Mouse (Mus musculus): Measurements from ENCODE around the gene Fth1. TPM values are rescaled to one million over a fixed set of nuclear protein-coding genes. Genes with fewer than 3 reads are reported as not detected.
A peak's percentile ranks its signal among the peaks of the same experiment; 100 is the strongest.
"Not testable (repeated sequence)": the region's sequence is repeated elsewhere in the genome, so short reads cannot be mapped to it uniquely, and the experiment has no call there.

Gene Fth1
- 3,721 and 5,002 TPM in 2 replicates for polyA plus RNA-seq (2012; rRNA removed)

DNA sequence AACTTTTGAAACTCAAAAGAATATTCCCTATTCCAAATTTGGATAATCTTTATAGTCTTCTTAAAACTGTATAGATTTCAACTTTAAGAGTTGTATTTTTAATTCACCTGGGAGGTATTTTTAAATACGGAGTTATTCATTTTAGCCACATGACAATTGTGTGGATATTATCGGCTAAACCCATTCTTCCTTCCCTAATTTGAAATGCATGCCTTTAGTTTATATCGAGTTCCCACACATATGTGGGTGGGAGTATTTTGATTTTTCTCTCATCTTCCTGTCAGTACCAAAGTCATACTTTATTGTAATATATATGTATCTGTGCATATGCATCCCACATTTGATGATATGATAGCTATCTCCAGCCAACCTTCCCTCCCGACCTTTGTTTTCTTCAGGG is at the start of gene Fth1:
Fth1 (plus strand) TSS at position 341 of the 400 bp plus-strand sequence.
- no peak for DNase-seq (ENCODE audit: extremely low spot score in 1 of 2, low spot score in 1 of 2)

DNA sequence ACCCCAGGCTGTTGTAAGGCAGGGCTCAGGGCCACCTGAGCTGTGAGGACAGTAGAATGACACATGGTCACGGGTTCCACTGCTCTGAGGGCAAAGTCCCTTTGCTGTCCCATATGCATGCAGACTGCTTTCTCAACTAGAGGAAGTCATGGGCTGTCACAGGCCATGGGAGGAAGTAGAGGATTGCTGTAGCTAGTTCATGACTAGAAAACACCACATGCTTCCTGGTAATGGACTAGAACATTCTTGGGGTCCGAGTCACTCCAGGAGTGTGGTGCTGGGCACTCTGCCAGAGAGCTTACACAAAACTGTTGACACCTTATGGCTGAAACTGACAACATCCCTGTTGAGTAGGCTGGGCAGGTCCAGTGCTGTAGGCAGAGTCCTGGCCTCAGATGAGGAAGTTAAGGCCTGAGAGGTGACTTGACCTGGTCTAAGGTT is 49.2 kb upstream of the Fth1 start:
- DNase-seq (ENCODE audit: extremely low spot score in 1 of 2, low spot score in 1 of 2), result not testable (repeated sequence)

DNA sequence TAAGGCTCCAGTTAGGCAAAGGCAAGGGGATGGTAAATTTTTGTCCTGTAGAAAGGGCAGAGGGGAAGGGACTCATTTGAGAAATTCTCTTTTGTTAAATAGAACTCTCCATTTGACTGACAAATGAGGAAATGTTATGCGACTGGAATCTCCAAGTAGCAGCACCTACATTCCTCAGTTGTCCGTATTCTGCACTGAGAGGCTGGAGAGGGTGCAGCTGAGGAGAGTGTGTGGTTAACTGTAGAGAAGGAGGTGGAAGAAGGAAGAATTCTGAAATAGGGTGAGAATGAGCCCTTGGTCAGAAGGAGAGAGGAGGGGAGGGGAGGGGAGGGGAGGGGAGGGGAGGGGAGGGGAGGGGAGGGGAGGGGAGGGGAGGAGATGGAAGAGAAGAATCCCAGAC is 46.5 kb upstream of the Fth1 start:
- no peak for DNase-seq (ENCODE audit: extremely low spot score in 1 of 2, low spot score in 1 of 2)

DNA sequence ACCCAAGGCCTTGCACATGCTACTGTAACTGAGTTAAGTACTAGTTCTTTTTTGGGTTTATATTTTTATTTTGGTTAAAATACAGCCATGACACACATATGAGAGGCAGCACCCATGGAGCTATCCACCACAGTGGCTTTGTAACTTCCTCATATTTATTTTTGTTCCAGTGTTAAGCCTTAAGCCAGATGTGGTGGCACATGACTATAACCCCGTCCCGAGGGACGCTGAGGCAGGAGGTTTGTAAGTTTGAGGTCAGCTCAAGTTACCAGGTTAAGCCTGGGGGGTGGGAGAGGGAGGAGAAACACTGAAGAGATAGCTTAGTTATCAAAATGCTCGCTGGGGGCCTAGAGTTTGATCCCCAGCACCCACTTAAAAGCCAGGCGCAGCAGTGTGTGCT is 43.8 kb upstream of the Fth1 start:
- no peak for DNase-seq (ENCODE audit: extremely low spot score in 1 of 2, low spot score in 1 of 2)

DNA sequence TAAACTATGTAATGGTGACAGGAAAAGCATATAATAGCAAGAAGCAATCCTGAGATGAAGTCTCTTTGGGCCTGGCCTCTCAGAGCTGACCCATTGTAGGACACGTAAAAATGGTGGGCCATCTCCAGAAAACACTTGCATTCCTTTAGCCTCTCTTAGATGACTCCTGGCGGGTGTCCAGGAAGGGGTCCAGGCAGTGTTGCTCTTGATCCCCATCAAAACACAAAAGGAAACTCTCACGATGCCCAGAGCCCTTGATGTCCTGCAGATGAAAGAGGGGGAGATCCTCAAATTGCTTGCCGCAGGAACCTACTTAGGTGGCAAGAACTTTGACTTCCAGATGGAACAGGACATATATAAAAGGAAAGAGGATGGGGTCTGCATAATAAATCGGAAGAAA is 43.0 kb upstream of the Fth1 start:
- no peak for DNase-seq (ENCODE audit: extremely low spot score in 1 of 2, low spot score in 1 of 2)

DNA sequence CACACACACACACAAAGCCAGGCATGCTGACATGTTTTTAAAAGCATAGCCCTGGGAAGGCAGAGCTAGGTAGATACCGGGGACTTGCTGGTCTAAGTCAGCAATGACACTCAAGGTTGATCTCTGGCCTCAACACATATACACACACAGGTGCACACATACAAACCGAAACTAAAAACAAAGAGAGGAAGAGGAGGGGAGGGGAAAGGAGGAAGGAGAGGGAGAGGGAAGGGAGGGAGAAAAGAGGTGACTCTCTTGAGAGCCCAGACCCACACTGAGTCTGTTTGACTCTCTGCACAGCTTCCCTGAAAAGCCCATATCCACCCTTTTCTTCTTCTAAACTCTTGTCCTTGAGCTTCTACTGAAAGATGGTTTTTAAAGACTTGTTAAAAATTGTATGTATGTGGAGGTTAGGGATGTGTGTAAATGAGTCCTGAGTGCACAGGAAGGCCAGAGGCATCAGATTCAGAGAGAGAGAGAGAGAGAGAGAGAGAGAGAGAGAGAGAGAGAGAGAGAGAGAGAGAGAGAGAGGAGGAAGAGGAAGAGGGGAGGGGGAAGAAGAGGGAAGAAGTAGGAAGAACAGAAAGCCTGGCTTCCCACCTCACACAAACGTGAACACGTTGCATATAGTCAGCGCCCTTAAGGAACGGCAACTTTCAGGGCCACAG is 42.1 kb upstream of the Fth1 start:
- no peak for DNase-seq (ENCODE audit: extremely low spot score in 1 of 2, low spot score in 1 of 2)

DNA sequence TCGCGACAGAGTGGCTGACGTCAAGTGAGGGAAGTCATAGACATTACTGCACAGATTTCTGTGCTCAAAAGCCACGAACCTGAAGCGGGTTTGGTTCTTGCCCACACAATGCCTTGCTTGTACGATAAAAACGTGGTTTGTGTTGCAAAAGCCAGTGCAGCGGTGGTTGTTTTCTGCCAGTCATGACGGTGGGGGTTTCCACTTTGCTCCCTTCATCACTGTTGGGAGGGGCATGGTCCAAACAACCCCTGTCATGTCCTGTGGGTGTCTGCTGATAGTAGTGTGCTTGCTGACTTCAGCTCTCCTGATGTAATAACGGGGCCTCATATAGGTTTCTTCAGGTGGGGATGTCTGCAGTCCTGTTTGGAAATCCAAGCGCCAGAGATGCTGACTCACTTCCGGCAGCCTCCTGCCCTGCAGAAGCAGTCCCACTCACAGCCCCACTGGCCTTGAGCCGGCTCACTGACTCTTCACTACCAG is 41.5 kb upstream of the Fth1 start:
- DNase-seq (ENCODE audit: extremely low spot score in 1 of 2, low spot score in 1 of 2), result no peak

DNA sequence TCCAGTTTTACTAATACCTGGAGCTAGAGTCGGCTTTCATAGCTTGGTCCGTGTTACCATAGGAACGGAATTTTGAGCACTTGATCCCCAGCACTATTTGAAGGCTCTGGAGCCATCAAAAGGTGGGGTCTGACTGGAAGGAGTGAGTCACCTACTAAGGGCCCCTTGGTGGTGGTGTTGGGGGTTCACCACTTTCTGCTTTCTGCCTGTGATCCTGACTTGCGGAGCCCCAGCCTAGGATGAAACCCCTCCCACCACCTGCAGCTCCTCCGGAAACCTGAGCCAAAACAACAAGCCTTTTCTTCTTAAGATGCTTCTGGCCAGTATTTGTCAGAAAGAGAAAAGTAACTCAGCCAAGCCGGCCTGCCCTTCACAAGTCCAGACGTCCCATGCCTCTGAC is 40.6 kb upstream of the Fth1 start:
- DNase-seq (ENCODE audit: extremely low spot score in 1 of 2, low spot score in 1 of 2), result no peak

DNA sequence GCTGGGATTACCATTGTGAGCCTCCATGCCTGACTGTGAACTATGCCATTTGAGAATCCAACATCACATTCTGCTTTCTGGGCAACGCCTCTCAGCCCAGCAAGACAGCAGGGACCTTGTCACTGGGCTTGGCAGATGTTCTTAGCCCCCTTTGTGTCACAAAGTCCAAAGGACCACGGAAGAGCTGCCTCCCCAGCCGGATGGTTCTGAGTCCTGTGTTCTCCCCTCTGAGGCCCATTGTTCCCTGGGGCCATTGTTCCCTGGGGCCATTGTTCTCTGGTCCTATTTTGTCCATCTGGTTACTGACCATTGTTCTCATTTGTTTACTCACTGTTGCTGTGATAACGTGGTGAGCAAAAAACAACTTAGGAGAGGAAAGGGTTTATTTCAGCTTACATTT is 39.5 kb upstream of the Fth1 start:
- DNase-seq (ENCODE audit: extremely low spot score in 1 of 2, low spot score in 1 of 2), result no peak

DNA sequence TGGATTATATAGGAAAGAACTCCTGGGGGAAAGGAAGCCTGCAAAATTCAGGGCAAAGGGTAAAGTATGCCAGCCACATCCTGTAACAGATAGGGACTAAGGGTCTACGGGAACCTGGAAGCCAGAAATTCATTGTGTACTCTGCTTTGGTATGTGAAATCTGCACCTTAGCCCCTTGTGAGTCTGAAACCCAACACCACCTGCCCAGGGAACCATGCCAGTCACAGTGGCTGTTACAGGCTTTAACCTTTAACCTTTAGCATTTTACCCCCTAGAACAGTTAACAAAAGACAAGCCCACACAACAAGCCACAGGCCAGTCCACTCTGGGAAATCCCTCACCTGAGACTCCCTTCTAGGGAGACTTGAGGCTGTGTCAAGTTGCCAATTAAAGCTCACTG is 38.6 kb upstream of the Fth1 start:
- DNase-seq (ENCODE audit: extremely low spot score in 1 of 2, low spot score in 1 of 2), result no peak

DNA sequence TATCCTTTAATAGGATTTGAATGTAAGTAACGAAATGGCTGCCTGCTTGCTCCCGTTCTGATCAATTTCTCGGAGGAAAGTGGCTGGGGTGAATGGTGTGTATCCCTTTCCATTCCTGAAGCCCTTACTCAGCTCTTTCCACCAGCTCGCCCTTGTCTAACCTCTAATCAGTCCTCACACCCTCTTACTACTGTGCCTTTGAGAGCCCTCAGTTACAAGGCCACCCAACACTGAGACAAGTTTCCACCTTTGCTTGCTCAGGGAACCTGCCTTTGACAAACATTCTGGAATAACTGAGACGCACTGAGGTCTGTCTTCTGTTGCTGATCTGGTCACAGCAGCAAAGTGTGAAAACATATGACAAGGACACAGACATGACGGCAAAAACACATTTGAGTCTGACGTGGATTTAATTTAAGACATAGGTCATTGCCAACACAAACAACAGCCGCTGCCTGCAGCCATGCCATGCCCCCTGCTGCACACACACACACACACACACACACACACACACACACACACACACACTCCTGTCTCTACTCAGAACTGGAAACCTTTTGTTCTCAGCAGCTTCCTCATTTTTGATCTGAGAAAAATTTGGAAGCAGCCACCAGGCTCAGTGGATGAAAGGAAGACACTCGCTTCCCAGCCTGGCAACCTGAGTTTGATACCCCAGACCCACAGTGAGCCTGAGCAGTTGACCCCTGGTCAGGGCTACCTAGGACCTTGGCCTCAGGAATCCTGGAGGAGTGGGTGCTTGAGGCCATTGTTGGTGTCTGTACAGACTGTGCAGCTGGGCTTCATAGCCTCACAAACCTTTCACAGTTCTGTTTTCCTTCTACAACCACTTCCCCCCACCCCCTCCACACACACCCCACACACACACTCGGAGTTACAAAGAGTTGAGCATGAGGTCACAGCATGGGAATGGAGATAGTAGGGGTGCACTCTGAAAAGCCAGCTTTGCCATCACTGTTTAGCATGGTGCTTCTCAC is 37.6 kb upstream of the Fth1 start:
- no peak for DNase-seq (ENCODE audit: extremely low spot score in 1 of 2, low spot score in 1 of 2)

DNA sequence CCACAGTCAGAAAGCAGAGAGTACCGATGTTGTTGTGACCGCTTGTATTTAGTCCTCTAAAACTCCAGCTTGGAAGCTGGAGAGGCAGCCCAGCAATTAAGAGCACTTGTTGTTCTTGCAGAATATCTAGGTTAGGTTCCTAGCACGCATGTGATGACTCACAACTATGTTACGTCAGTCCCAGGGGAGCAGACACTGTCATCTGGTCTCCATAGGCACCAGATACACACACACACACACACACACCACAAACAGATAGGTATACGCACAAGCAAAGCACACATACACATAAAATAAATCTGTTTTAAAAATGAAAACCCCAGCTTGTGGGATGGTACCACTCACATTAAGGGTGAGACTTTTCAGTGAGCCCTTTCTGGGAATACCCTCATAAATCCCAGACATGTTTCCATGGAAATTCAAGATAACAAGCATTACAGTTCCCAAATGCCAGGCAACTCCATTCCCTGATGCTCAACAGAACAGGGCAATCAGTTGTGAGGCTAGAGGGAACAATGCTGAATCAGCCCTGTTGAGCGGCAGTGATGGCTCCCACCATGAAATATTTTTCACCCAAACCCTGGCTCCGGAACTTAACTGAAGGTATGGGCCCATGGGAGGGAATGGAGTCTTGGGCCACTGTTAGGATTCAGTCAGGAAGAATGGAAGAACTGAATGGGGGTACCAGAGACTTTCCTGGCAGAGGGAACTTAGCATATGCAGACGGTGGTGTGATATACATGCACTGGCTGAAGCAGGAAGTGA is 34.4 kb upstream of the Fth1 start:
- DNase-seq (ENCODE audit: extremely low spot score in 1 of 2, low spot score in 1 of 2), result peak in 1 of 2 experiments; percentile 27

DNA sequence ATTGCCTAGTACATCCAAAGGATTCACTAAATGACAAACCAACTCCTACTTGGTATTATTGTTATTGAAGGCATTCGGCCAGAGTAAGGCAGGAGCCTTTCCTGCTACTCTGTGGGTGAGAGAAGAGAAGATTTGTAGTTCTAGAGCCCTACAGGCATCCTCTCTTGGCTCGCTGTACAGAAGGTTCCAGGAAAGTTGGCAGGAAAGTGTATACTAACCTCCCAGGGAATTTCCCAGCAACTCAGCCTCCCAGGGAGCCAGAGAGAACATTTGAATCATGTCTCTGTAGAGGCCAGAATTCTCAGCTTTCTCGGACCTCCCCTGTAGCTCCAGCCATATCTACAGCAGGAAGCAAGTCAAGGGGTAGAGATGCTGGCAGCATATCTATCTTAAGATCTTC is 33.4 kb upstream of the Fth1 start:
- peak in 1 of 2 experiments; percentile 38 for DNase-seq (ENCODE audit: extremely low spot score in 1 of 2, low spot score in 1 of 2)

DNA sequence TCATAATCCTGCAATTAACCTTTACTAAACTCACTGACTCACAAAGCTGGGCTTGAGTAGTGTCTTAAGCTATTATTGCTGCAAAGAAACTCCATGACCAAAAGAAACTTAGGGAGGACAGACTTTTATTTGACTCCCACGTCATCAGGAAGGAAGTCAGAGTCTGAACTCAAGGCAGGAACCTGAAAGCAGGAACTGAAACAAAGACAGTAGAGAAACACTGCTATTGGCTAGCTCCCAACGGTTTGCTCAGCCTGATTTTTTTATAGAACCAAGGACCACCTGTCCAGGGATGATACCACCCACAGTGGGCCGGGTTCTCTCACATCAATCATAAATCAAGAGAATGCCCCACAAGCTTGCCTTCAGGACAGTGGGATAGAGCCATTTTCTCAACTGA is 28.0 kb upstream of the Fth1 start:
- DNase-seq (ENCODE audit: extremely low spot score in 1 of 2, low spot score in 1 of 2), result no peak

DNA sequence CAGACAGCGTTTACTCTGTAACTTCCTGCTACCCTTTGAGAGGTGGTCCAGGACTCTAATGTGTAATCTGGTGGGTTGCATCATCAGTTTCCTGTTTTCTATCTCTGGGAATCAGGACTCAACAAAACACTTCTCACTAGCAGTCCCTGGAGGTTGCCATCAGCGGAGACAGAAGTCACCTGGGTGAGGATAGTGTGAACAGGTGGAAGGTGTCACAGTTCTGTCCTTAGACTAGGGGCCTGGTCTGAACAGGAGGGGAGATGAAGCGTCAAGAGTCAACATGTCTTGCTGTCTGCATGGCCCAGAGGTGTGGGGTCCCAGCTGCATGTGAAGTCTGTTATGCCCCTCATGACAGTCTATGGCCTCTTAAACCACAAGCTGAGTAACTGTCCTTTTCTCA is 27.5 kb upstream of the Fth1 start:
- no peak for DNase-seq (ENCODE audit: extremely low spot score in 1 of 2, low spot score in 1 of 2)

DNA sequence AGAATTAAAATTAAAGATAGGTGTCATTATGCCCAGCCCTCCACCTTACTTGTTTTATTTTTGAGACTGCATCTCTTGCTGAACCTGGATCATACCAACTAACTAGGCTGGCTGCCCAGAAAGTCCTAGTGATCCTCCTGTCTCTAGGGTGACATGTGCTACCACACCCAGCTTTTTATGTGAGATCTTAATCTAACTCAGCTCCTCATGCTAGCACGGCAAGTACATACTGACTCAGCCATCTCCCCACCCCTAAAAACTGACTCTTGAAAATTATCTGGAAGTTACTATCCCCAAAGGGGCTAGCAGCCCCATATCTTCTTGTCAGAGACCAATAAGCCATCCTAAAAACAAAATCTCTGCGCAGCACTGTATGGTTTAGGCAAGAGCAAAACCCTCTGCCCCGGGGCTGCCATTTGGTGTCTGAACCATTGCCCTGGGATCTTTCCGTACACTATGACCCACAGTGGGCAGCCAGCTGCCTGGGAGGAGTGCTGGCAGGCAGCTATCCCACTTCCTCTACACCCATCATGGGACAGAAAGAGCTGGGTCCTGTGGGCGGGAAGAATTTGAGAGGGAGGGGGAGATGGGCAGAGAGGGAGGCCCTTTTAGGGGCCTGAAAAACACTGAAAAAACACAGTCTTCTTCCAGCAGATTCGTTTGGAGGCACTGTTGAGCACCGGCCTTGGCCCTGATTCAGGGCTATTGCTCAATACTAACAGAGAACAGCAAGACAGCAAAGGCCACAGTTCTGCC is 26.2 kb upstream of the Fth1 start:
- DNase-seq (ENCODE audit: extremely low spot score in 1 of 2, low spot score in 1 of 2), result peak; percentile 58 to 70

DNA sequence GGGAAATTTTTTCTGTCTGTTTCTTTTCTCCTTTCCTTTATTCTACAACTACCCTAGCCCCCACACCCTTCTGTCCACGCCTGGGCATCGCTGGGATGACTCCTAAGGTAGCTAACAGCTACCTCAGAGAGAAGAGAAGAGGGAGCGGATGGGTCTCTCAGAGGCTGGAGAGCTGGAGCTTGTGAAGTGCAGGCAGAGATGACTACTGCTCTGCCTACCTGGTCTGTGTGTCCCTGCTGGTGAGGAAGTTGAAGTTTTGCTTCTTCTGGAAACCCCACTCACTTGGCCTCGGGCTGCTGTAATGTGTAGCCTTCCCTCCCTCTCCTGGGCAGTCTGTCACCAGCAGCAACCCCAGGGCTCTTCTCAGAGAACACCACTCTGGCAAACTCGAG is 25.6 kb upstream of the Fth1 start:
- DNase-seq (ENCODE audit: extremely low spot score in 1 of 2, low spot score in 1 of 2), result no peak

DNA sequence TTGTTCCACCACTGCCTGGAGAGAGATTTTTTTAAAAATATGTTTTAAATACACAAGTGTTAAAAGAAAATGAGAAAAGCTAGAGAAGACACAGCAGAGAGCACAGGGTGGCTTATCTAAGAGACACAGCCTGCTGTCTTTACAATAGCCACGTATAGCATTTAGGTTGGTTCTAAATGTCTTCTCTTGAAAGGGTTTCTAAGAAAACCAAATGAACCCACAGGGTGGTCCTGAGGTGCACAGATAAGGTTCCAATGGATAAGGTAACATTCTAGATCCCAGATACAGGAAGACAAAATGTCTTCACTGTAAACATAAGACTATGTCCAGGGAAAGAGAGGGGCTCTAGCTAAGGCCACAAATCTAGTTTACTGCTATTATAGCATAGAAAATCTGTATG is 25.0 kb upstream of the Fth1 start:
- no peak for DNase-seq (ENCODE audit: extremely low spot score in 1 of 2, low spot score in 1 of 2)

DNA sequence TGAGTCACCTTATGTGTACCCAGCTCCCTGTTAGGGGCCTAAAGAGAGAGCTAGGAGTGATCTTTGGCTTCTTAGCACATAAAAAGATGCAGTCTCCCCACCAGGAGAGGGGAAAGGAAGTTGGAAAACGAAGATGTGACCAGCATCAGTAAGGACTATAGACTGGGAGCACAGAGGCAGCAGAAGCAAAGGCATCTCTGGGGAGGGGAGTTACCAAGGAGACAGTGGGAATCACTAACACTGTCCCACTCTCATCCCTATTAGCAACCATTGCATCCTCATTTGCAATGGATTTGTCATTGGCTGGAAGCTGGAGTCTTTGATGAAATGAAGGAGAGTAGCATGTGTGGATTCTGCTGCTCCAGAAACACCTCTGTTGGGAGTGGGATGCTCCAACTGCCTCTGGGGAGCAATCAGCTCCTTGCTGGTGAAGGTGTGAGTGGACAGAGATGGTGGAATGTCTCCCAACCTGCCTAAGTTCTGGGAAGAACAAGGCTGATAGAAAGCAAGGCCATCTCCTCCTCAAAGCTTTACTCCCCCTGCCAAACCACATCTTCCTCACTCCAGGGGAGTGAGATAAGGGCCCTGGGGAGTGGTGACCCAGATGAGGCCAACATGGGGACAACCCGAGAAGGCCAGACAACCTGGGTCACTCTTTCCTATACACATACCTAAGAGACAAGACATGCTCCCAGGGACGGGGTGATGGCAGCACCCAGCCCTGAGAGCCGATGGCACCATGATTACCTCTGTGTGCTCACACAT is 23.6 kb upstream of the Fth1 start:
- DNase-seq (ENCODE audit: extremely low spot score in 1 of 2, low spot score in 1 of 2), result no peak

All from frontal cortex, adult 2 months (tissue).